Mouse (Mus musculus): ENCODE measurements around the gene Olfr476.
"Not testable (repeated sequence)": the region's sequence is repeated elsewhere in the genome, so short reads cannot be mapped to it uniquely, and the experiment has no call there.

The Olfr476 gene

GRCm38 (mm10) chr7:107964503-107964902 lies at the start of gene Olfr476:
Olfr476 (plus strand) TSS chr7:107964803.
- DNase-seq (ENCODE audit: low spot score) = no peak

- DNase-seq (ENCODE audit: low spot score) = no peak
These were observed 34.5 kb upstream of the Olfr476 start, which contains the start of gene Olfr473 for GRCm38 (mm10) chr7:107930146-107930545. Olfr473 (plus strand) TSS chr7:107930446.

- DNase-seq (ENCODE audit: low spot score) = not testable (repeated sequence)
These were observed 12.1 kb upstream of the Olfr476 start for GRCm38 (mm10) chr7:107952539-107952938.

GRCm38 (mm10) chr7:107954343-107954742 lies 10.3 kb upstream of the Olfr476 start, which contains the start of gene Olfr474:
Olfr474 (plus strand) TSS chr7:107954643.
- DNase-seq (ENCODE audit: low spot score) = no peak

GRCm38 (mm10) chr7:107986393-107986792 lies 21.8 kb downstream of the Olfr476 start, which contains the start of gene Olfr477:
Olfr477 (plus strand) TSS chr7:107986693.
- no peak for DNase-seq (ENCODE audit: low spot score)

- DNase-seq (ENCODE audit: low spot score) = not testable (repeated sequence)
These were observed 49.7 kb downstream of the Olfr476 start for GRCm38 (mm10) chr7:108014256-108014655.
